Mouse (Mus musculus) bone marrow macrophage, adult 2 months (primary cell): ENCODE measurements around the gene Hist1h2bp.

Experiments
- CTCF ChIP-seq: IDR thresholded peaks from 2 replicates; pipeline ENCODE4 v1.5.1; 2012; ENCODE audit warnings: low read depth, mild to moderate bottlenecking, low read length, moderate library complexity
- POLR2A ChIP-seq: IDR thresholded peaks from 2 replicates; pipeline ENCODE4 v1.6.1; 2012; ENCODE audit warnings: mild to moderate bottlenecking, low read depth, low read length, borderline replicate concordance

- TF ChIP-seq CTCF (no peak), POLR2A (no peak)
Observed at GRCm38 (mm10) chr13:21790601-21791283, 3.5 kb downstream of the Hist1h2bp start.
